Mouse (Mus musculus) liver, embryonic 16.5 days (tissue): ENCODE results near the gene Gm49387. TPM values are rescaled to one million over a fixed set of nuclear protein-coding genes. Genes with fewer than 3 reads are reported as not detected.

Source experiments
- ATAC-seq: fragments of 200-750 bp; cut with Nextera tagmentation; 2 replicates; pipeline ENCODE4 v1.8.0; 2017; ENCODE audit warnings: low read depth, mild to moderate bottlenecking, moderate number of reproducible peaks, moderate library complexity
- H3K27ac ChIP-seq: fragments of 300-500 bp; sonication (generic); 2 replicates; pipeline ENCODE4 v1.5.1; 2014; ENCODE audit warnings: mild to moderate bottlenecking, low read length
- H3K27me3 ChIP-seq: fragments of 300-500 bp; sonication (generic); 2 replicates; pipeline ENCODE4 v1.6.1; 2014; ENCODE audit warnings: low read depth, low read length, mixed read lengths; ENCODE audit not compliant: control insufficient read depth, insufficient read depth
- H3K36me3 ChIP-seq: fragments of 300-500 bp; sonication (generic); 2 replicates; pipeline ENCODE4 v1.6.1; 2014; ENCODE audit warnings: mild to moderate bottlenecking; ENCODE audit not compliant: control insufficient read depth, insufficient read depth
- H3K4me1 ChIP-seq: fragments of 300-500 bp; sonication (generic); 2 replicates; pipeline ENCODE4 v1.6.1; 2014; ENCODE audit warnings: low read depth, low read length, mixed read lengths; ENCODE audit not compliant: control insufficient read depth
- H3K4me2 ChIP-seq: fragments of 300-500 bp; sonication (generic); 2 replicates; pipeline ENCODE4 v1.6.1; 2014; ENCODE audit warnings: low read depth, low read length, mixed read lengths
- H3K4me3 ChIP-seq: fragments of 300-500 bp; sonication (generic); 2 replicates; pipeline ENCODE4 v1.5.1; 2014; ENCODE audit warnings: low read depth, mild to moderate bottlenecking, low read length
- H3K9ac ChIP-seq: fragments of 300-500 bp; sonication (generic); 2 replicates; pipeline ENCODE4 v1.6.1; 2014; ENCODE audit warnings: low read depth, low read length
- H3K9me3 ChIP-seq: fragments of 300-500 bp; sonication (generic); replicated peaks from 2 replicates; pipeline ENCODE4 v1.6.1; 2016; ENCODE audit warnings: low read length; ENCODE audit not compliant: control insufficient read depth
- WGBS: fragments of 180-500 bp; shearing (Covaris S2); extraction: QIAGEN DNeasy Blood & Tissue Kit; methylation state at CpG from one replicate; pipeline ENCODE4 v1.1.7; 2014; ENCODE audit not compliant: insufficient replicate concordance; 5-methylcytosine and 5-hydroxymethylcytosine counted together
- polyA plus RNA-seq: library from polyadenylated mRNA; unstranded; fragments of >200 nt; fragmentation: Nextera tagmentation; extraction: Ambion mirVana; gene quantifications from 2 replicates; pipeline ENCODE4 v1.2.1, GENCODE M21; 2015

Gene Gm49387
- polyA plus RNA-seq, 1 experiment from 2014 or later = 5.1 TPM

- Histone ChIP-seq H3K4me1 (peaks cover 18% of the 10 kb centered on the region), H3K27ac (no peak overlapping the region)
- 29% methylated on average over 5 of the region's 5 CpGs for WGBS
Measured at GRCm38 (mm10) chr14:31656857-31657645, 16.4 kb upstream of the Gm49387 start.

GRCm38 (mm10) chr14:31656386-31656785 lies 15.7 kb upstream of the Gm49387 start:
- Histone ChIP-seq H3K36me3 (no peaks in the 10 kb centered on the region), H3K4me1 (peaks cover 12% of the 10 kb centered on the region), H3K4me2 (no peak overlapping the region), H3K27me3 (no peaks in the 10 kb centered on the region), H3K4me3 (no peak overlapping the region), H3K9ac (no peak overlapping the region), H3K27ac (no peak overlapping the region), H3K9me3 (no peaks in the 10 kb centered on the region)
- ATAC-seq = no peak
- 64% methylated on average over 7 of the region's 7 CpGs for whole genome bisulfite sequencing

More at GRCm38 (mm10) chr14:31656857-31657645, 16.4 kb upstream of the Gm49387 start:
- Histone ChIP-seq H3K9me3 (no peaks in the 10 kb centered on the region), H3K27me3 (no peaks in the 10 kb centered on the region), H3K4me3 (no peak overlapping the region), H3K36me3 (no peaks in the 10 kb centered on the region), H3K4me2 (no peak overlapping the region), H3K9ac (no peak overlapping the region)
- no peak for ATAC-seq

- Histone ChIP-seq H3K4me2 (no peak overlapping the region), H3K4me1 (peaks cover 12% of the 10 kb centered on the region), H3K27ac (no peak overlapping the region), H3K4me3 (no peak overlapping the region), H3K9me3 (peaks cover 1% of the 10 kb centered on the region; the same call in 1 of the 2 replicates), H3K27me3 (no peaks in the 10 kb centered on the region), H3K9ac (no peak overlapping the region), H3K36me3 (no peaks in the 10 kb centered on the region)
- 78% methylated on average over 14 of the region's 14 CpGs for WGBS
- ATAC-seq = no peak
Measured at GRCm38 (mm10) chr14:31655406-31655805, 14.7 kb upstream of the Gm49387 start.

- ATAC-seq = no peak
- Histone ChIP-seq H3K9me3 (peaks cover 3% of the 10 kb centered on the region; the same call in 1 of the 2 replicates), H3K36me3 (no peaks in the 10 kb centered on the region), H3K9ac (no peak overlapping the region), H3K4me2 (no peak overlapping the region), H3K4me3 (no peak overlapping the region), H3K27me3 (no peaks in the 10 kb centered on the region), H3K27ac (no peak overlapping the region), H3K4me1 (peaks cover 12% of the 10 kb centered on the region)
- 80% methylated on average over 5 of the region's 5 CpGs for WGBS
Measured at GRCm38 (mm10) chr14:31654816-31655215, 14.1 kb upstream of the Gm49387 start.

GRCm38 (mm10) chr14:31653101-31653875 lies 12.6 kb upstream of the Gm49387 start:
- peaks cover 12% of the 10 kb centered on the region for H3K4me1 ChIP-seq
- ATAC-seq = peak; percentile 64
- no peaks in the 10 kb centered on the region for H3K27me3 ChIP-seq
- H3K36me3 ChIP-seq = no peaks in the 10 kb centered on the region
- no peak overlapping the region for H3K9ac ChIP-seq
- H3K27ac ChIP-seq = no peak overlapping the region
- H3K9me3 ChIP-seq = peaks cover 3% of the 10 kb centered on the region; the same call in 1 of the 2 replicates
- no peak overlapping the region for H3K4me2 ChIP-seq
- WGBS = 47% methylated on average over 14 of the region's 14 CpGs
- no peak overlapping the region for H3K4me3 ChIP-seq

- H3K27me3 ChIP-seq = no peaks in the 10 kb centered on the region
- peaks cover 12% of the 10 kb centered on the region for H3K4me1 ChIP-seq
- no peak overlapping the region for H3K27ac ChIP-seq
- peaks cover 3% of the 10 kb centered on the region; the same call in 1 of the 2 replicates for H3K9me3 ChIP-seq
- H3K4me3 ChIP-seq = no peak overlapping the region
- no peak overlapping the region for H3K9ac ChIP-seq
- no peak for ATAC-seq
- H3K36me3 ChIP-seq = no peaks in the 10 kb centered on the region
- H3K4me2 ChIP-seq = no peak overlapping the region
- 82% methylated on average over 1 of the region's 1 CpGs for WGBS
Measured at GRCm38 (mm10) chr14:31652624-31653023, 11.9 kb upstream of the Gm49387 start.

- H3K27me3 ChIP-seq = no peaks in the 10 kb centered on the region
- no peak for ATAC-seq
- peaks cover 12% of the 10 kb centered on the region for H3K4me1 ChIP-seq
- no peak overlapping the region for H3K27ac ChIP-seq
- WGBS = 53% methylated on average over 5 of the region's 5 CpGs
- H3K36me3 ChIP-seq = no peaks in the 10 kb centered on the region
- no peak overlapping the region for H3K4me3 ChIP-seq
- no peak overlapping the region for H3K9ac ChIP-seq
- peaks cover 3% of the 10 kb centered on the region; the same call in 1 of the 2 replicates for H3K9me3 ChIP-seq
- no peak overlapping the region for H3K4me2 ChIP-seq
Measured at GRCm38 (mm10) chr14:31652106-31652505, 11.4 kb upstream of the Gm49387 start.

- Histone ChIP-seq H3K9ac (no peak overlapping the region), H3K9me3 (peaks cover 3% of the 10 kb centered on the region; the same call in 1 of the 2 replicates), H3K36me3 (no peaks in the 10 kb centered on the region), H3K27me3 (no peaks in the 10 kb centered on the region), H3K4me1 (peaks cover 12% of the 10 kb centered on the region), H3K4me2 (no peak overlapping the region), H3K27ac (no peak overlapping the region), H3K4me3 (no peak overlapping the region)
- 68% methylated on average over 7 of the region's 7 CpGs for WGBS
- ATAC-seq = no peak
Measured at GRCm38 (mm10) chr14:31651206-31651605, 10.5 kb upstream of the Gm49387 start.

GRCm38 (mm10) chr14:31650347-31650746 lies 9.7 kb upstream of the Gm49387 start:
- 85% methylated on average over 3 of the region's 3 CpGs for WGBS
- Histone ChIP-seq H3K9me3 (peaks cover 3% of the 10 kb centered on the region; the same call in 1 of the 2 replicates), H3K36me3 (no peaks in the 10 kb centered on the region), H3K4me3 (no peak overlapping the region), H3K4me1 (peaks cover 12% of the 10 kb centered on the region), H3K4me2 (no peak overlapping the region), H3K9ac (no peak overlapping the region), H3K27me3 (no peaks in the 10 kb centered on the region), H3K27ac (no peak overlapping the region)
- no peak for ATAC-seq
